Mouse (Mus musculus): Measurements from ENCODE around the gene Dad1. TPM values are rescaled to one million over a fixed set of nuclear protein-coding genes. Genes with fewer than 3 reads are reported as not detected.

Dad1 gene
- polyA plus RNA-seq, 1 experiment from 2014 or later: 239 TPM

DNA sequence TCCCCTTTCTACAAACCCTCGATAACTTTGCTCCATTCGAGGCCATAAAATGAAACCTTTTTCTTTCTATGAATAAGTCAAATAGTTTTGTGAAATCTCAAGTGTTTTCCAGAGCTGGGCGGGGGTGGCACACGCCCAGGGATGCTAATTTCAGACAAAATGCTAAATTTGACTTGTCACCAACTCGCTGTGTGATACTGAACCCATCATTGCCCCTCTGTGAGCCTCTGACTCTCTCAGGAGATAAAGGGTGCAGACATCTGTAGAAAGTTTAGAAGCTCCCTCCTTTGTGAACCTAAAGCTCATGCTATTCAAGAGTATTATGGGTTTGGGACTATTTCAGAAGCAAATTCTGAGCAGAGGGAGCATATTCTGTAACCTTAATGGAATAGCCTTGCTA is 46.0 kb downstream of the Dad1 start:
- no peaks in the 10 kb centered on the region for H3K27me3 ChIP-seq (ENCODE audit: low read depth, poor library complexity, severe bottlenecking)
- H3K27ac ChIP-seq: no peak overlapping the region
- no peak overlapping the region for H3K4me3 ChIP-seq
- H3K9me3 ChIP-seq (replicated peaks): no peaks in the 10 kb centered on the region
- WGBS: 89% methylated on average over 5 of the region's 5 CpGs
- H3K36me3 ChIP-seq: no peaks in the 10 kb centered on the region
- 0 out of 2 replicates have a peak, but pooled peaks cover 3% of the 10 kb centered on the region for H3K4me1 ChIP-seq
- no peak for DNase-seq (ENCODE audit: low spot score)

DNA sequence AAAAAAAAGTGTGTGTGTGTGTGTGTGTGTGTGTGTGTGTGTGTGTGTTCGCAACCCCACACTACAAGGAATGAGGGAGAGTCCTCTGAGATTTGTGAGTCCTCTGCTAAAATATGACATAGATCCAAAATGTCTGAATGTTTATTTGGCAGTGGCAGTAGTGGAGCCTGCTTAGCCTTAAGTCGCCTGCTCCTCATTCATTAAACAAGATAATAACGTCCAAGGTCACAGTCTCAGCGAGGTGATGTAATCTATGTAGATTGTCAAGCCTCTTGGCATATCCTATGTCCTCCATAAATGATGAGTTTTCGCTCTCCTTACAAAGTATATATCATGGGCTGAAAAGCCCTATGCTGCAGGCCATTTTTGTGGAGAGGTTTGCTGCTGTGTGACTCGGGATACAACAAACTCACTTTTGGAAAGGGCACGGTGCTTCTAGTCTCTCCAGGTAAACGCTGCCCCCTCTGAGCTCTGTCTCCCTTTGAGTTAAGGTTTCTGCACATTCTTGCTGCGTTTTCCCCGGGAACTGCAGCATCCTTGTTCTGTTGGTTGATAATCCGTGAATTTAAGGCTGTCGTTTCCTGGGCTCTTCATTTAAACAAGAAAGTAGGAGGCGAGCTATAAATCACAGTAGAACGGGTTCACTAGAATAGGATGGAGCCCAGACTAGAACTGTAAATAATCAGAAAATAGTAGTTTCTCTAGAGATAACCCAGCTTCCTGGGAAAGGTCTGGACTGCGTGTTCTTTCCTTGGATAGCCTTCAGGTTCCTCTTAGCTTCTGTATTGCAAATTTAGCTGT is 47.0 kb downstream of the Dad1 start:
- WGBS: 61% methylated on average over 15 of the region's 15 CpGs
- H3K27ac ChIP-seq: no peak overlapping the region

GRCm38 (mm10) chr14:54206309-54206708 is 47.6 kb downstream of the Dad1 start:
- no peaks in the 10 kb centered on the region for H3K36me3 ChIP-seq
- 0 out of 2 replicates have a peak, but pooled peaks cover 3% of the 10 kb centered on the region for H3K4me1 ChIP-seq
- no peaks in the 10 kb centered on the region for H3K9me3 ChIP-seq (replicated peaks)
- no peaks in the 10 kb centered on the region for H3K27me3 ChIP-seq (ENCODE audit: low read depth, poor library complexity, severe bottlenecking)
- WGBS: 66% methylated on average over 5 of the region's 5 CpGs
- no peak for DNase-seq (ENCODE audit: low spot score)
- no peak overlapping the region for H3K27ac ChIP-seq
- no peak overlapping the region for H3K4me3 ChIP-seq

More for the DNA sequence above, 47.0 kb downstream of the Dad1 start:
- DNase-seq (ENCODE audit: low spot score): no peak
- 0 out of 2 replicates have a peak, but pooled peaks cover 3% of the 10 kb centered on the region for H3K4me1 ChIP-seq
- H3K4me3 ChIP-seq: no peak overlapping the region
- no peaks in the 10 kb centered on the region for H3K27me3 ChIP-seq (ENCODE audit: low read depth, poor library complexity, severe bottlenecking)
- H3K36me3 ChIP-seq: no peaks in the 10 kb centered on the region
- H3K9me3 ChIP-seq (replicated peaks): no peaks in the 10 kb centered on the region

DNA sequence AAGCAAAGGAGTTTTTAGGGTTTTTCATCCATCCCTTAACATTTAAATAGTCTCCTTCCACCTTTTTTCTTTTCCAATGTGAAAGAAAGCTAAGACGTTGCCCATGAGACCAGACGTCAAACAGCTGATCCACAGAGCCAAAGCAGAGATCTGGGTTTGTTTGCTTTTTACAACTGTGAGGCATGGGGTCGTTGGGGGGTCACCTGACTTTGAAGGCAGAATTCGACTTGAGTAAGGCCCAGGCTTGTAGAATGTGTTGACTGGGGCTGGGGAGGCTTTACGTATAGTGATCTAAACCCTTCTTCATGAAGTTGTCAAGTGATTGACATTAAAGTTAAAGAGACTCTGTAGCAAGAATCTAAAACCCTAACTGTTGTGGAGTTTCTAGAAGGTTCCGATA is 48.0 kb downstream of the Dad1 start:
- H3K9me3 ChIP-seq (replicated peaks): no peaks in the 10 kb centered on the region
- 32% methylated on average over 6 of the region's 6 CpGs for WGBS
- no peak overlapping the region for H3K27ac ChIP-seq
- no peak for DNase-seq (ENCODE audit: low spot score)
- H3K27me3 ChIP-seq (ENCODE audit: low read depth, poor library complexity, severe bottlenecking): no peaks in the 10 kb centered on the region
- H3K4me1 ChIP-seq: 0 out of 2 replicates have a peak, but pooled peaks cover 3% of the 10 kb centered on the region
- H3K36me3 ChIP-seq: no peaks in the 10 kb centered on the region
- H3K4me3 ChIP-seq: no peak overlapping the region

GRCm38 (mm10) chr14:54204786-54205185 is 49.1 kb downstream of the Dad1 start:
- Histone ChIP-seq H3K36me3 (no peaks in the 10 kb centered on the region), H3K4me1 (0 out of 2 replicates have a peak, but pooled peaks cover 3% of the 10 kb centered on the region), H3K27me3 (ENCODE audit: low read depth, poor library complexity, severe bottlenecking) (no peaks in the 10 kb centered on the region), H3K4me3 (no peak overlapping the region), H3K9me3 (replicated peaks) (no peaks in the 10 kb centered on the region), H3K27ac (no peak overlapping the region)
- WGBS: 82% methylated on average over 4 of the region's 4 CpGs
- DNase-seq (ENCODE audit: low spot score): no peak

DNA sequence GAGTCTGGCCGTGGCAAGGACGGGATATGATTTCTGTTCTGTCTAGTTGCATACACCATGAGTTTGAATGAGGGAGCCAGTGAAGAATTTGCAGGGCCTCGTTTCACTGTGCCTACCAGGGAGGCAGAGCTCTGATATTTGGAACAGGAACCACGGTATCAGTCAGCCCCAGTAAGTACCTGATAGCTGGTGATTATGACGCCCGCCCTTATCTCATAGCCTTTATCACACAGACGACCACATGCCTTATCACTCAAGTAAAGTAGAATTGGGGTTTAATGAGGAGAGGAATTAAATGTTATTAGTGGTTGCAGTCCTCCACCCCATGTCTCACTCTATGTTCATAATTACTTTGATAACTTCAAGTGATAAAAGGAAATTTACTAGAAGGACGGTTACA is 49.6 kb downstream of the Dad1 start:
- H3K27ac ChIP-seq: no peak overlapping the region
- 80% methylated on average over 8 of the region's 8 CpGs for WGBS
- H3K4me3 ChIP-seq: no peak overlapping the region
- no peak for DNase-seq (ENCODE audit: low spot score)
- H3K4me1 ChIP-seq: 0 out of 2 replicates have a peak, but pooled peaks cover 3% of the 10 kb centered on the region
- no peaks in the 10 kb centered on the region for H3K27me3 ChIP-seq (ENCODE audit: low read depth, poor library complexity, severe bottlenecking)
- H3K36me3 ChIP-seq: no peaks in the 10 kb centered on the region
- H3K9me3 ChIP-seq (replicated peaks): no peaks in the 10 kb centered on the region

DNA sequence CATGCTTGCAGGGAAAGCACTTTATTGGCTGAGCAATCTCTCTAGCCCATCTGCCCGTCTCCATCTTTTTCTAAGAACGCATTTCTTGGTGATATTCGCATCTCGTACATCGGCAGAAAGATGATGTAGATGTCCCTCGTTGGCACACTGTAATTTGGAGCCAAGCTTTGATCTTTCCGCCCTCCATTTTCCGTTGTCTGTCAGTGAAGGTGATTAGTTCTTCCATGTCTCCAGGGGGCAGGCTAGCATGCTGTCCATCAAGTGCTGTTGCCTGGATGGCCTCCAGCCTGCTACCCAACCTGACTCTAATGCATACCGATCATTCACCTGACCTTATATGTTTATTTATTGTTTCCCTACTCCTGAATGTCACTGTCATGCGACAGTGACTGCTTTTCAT is 50.1 kb downstream of the Dad1 start:
- DNase-seq (ENCODE audit: low spot score): no peak
- Histone ChIP-seq H3K9me3 (replicated peaks) (no peaks in the 10 kb centered on the region), H3K4me3 (no peak overlapping the region), H3K36me3 (no peaks in the 10 kb centered on the region), H3K27ac (no peak overlapping the region), H3K27me3 (ENCODE audit: low read depth, poor library complexity, severe bottlenecking) (no peaks in the 10 kb centered on the region), H3K4me1 (0 out of 2 replicates have a peak, but pooled peaks cover 3% of the 10 kb centered on the region)
- 91% methylated on average over 10 of the region's 10 CpGs for WGBS

DNA sequence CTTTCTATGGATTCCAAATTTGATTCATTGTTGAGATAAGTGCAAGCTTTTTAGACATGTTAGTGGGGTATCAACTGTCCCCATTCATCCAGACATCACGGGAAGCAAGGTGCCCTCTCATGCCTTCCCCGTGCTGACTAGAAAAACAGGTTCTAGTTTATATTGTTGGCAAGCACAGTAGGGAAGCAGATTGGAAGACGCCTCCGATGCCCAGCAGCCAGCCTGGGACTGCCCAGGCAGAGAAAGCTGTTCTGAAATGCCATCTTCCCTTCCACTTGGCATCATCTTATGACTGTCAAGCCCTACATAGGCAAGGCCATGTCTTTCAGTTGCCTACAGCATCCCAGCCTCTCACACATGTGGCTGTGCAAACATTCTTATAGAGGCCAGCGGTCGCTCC is 50.7 kb downstream of the Dad1 start:
- H3K27me3 ChIP-seq (ENCODE audit: low read depth, poor library complexity, severe bottlenecking): no peaks in the 10 kb centered on the region
- H3K4me1 ChIP-seq: 0 out of 2 replicates have a peak, but pooled peaks cover 3% of the 10 kb centered on the region
- H3K27ac ChIP-seq: no peak overlapping the region
- no peak for DNase-seq (ENCODE audit: low spot score)
- no peak overlapping the region for H3K4me3 ChIP-seq
- no peaks in the 10 kb centered on the region for H3K9me3 ChIP-seq (replicated peaks)
- WGBS: 89% methylated on average over 6 of the region's 6 CpGs
- H3K36me3 ChIP-seq: no peaks in the 10 kb centered on the region

GRCm38 (mm10) chr14:54200363-54200762 is 53.5 kb downstream of the Dad1 start:
- Histone ChIP-seq H3K27ac (no peak overlapping the region), H3K27me3 (ENCODE audit: low read depth, poor library complexity, severe bottlenecking) (no peaks in the 10 kb centered on the region)
- whole genome bisulfite sequencing: 86% methylated on average over 8 of the region's 8 CpGs

GRCm38 (mm10) chr14:54199662-54200061 is 54.2 kb downstream of the Dad1 start:
- 90% methylated on average over 8 of the region's 8 CpGs for WGBS
- Histone ChIP-seq H3K27ac (no peak overlapping the region), H3K4me3 (no peak overlapping the region), H3K27me3 (ENCODE audit: low read depth, poor library complexity, severe bottlenecking) (no peaks in the 10 kb centered on the region), H3K4me1 (no peaks in the 10 kb centered on the region), H3K9me3 (replicated peaks) (no peaks in the 10 kb centered on the region), H3K36me3 (no peaks in the 10 kb centered on the region)
- no peak for DNase-seq (ENCODE audit: low spot score)

More at GRCm38 (mm10) chr14:54200363-54200762, 53.5 kb downstream of the Dad1 start:
- Histone ChIP-seq H3K4me3 (no peak overlapping the region), H3K4me1 (no peaks in the 10 kb centered on the region), H3K36me3 (no peaks in the 10 kb centered on the region), H3K9me3 (replicated peaks) (no peaks in the 10 kb centered on the region)
- DNase-seq (ENCODE audit: low spot score): no peak

DNA sequence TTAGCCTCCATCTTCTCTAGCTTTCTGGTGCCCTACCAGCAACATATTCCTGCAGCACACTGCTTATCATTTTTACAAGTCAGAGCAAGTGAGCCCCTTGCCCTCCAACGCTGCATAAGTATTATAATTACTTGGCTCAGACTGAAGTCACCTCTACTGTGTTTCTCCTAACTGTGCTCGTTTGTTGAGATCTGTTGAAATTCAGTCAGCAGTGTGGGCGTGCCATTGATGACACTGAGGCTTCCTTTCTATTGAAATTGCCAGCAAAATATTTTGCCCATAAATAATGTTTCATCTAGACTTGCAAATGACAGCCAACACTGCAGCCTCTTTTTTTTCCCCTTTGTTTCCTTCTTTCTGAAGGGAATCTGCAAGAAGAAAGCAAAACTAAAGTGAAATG is 56.2 kb downstream of the Dad1 start:
- Histone ChIP-seq H3K4me3 (no peak overlapping the region), H3K9me3 (replicated peaks) (no peaks in the 10 kb centered on the region), H3K36me3 (no peaks in the 10 kb centered on the region), H3K27me3 (ENCODE audit: low read depth, poor library complexity, severe bottlenecking) (no peaks in the 10 kb centered on the region), H3K27ac (no peak overlapping the region), H3K4me1 (no peaks in the 10 kb centered on the region)
- WGBS: 77% methylated on average over 3 of the region's 3 CpGs
- no peak for DNase-seq (ENCODE audit: low spot score)

- no peak overlapping the region for H3K4me3 ChIP-seq
- H3K27ac ChIP-seq: no peak overlapping the region
- no peaks in the 10 kb centered on the region for H3K9me3 ChIP-seq (replicated peaks)
- H3K4me1 ChIP-seq: peaks cover 7% of the 10 kb centered on the region; the same call in 1 of the 2 replicates
- no peaks in the 10 kb centered on the region for H3K27me3 ChIP-seq (ENCODE audit: low read depth, poor library complexity, severe bottlenecking)
- WGBS: 92% methylated on average over 6 of the region's 6 CpGs
- no peaks in the 10 kb centered on the region for H3K36me3 ChIP-seq
- DNase-seq (ENCODE audit: low spot score): no peak
Measured at GRCm38 (mm10) chr14:54195838-54196423, 58.0 kb downstream of the Dad1 start.

GRCm38 (mm10) chr14:54193354-54194133 is 60.4 kb downstream of the Dad1 start:
- no peak overlapping the region for H3K4me3 ChIP-seq
- H3K4me1 ChIP-seq: peaks cover 9% of the 10 kb centered on the region; the same call in 1 of the 2 replicates
- no peaks in the 10 kb centered on the region for H3K36me3 ChIP-seq
- DNase-seq (ENCODE audit: low spot score): no peak
- no peaks in the 10 kb centered on the region for H3K27me3 ChIP-seq (ENCODE audit: low read depth, poor library complexity, severe bottlenecking)
- WGBS: 77% methylated on average over 9 of the region's 9 CpGs
- H3K27ac ChIP-seq: no peak overlapping the region
- no peaks in the 10 kb centered on the region for H3K9me3 ChIP-seq (replicated peaks)
